ENCODE assay signal across 8 mouse cellular contexts in genomic region chr7:98103002-98103941, GRCm38 (mm10). TPM values are rescaled to one million over a fixed set of nuclear protein-coding genes. Genes with fewer than 3 reads are reported as not detected.
DNase-seq lines count a peak whose midpoint lies in the region; ATAC-seq and TF ChIP-seq lines count a peak whose summit lies in the region.

No protein-coding gene starts in this region.

- TF ChIP-seq CTCF in E14TG2a.4 (conservative IDR thresholded peaks at IDR 0.05; ENCODE audit: low read length) = peak; percentile 24; the same call in 1 of the 2 replicates
- peak; percentile 86 for TF ChIP-seq CTCF in liver, postnatal 0 days (IDR thresholded peaks at IDR 0.05; ENCODE audit: low read depth)

- peaks cover 30% of the 10 kb centered on the region for H3K27me3 ChIP-seq in E14TG2a.4 (ENCODE audit: insufficient read depth, low read length)
- H3K27me3 ChIP-seq in forebrain, embryonic 15.5 days = no peaks in the 10 kb centered on the region
- H3K27me3 ChIP-seq in liver, postnatal 0 days (ENCODE audit: insufficient read depth, low read length) = no peaks in the 10 kb centered on the region
- no peaks in the 10 kb centered on the region for H3K27me3 ChIP-seq in neural tube, embryonic 15.5 days (replicated peaks)

- H3K4me2 ChIP-seq in forebrain, embryonic 15.5 days (replicated peaks) = peak overlapping the region; percentile 52
- peak overlapping the region; percentile 72 for H3K4me2 ChIP-seq in liver, postnatal 0 days (ENCODE audit: low read depth, low read length)
- peak overlapping the region; percentile 57 for H3K4me2 ChIP-seq in neural tube, embryonic 15.5 days

- H3K36me3 ChIP-seq in E14TG2a.4 (ENCODE audit: insufficient read depth, low read length) = no peaks in the 10 kb centered on the region
- no peaks in the 10 kb centered on the region for H3K36me3 ChIP-seq in forebrain, embryonic 15.5 days
- H3K36me3 ChIP-seq in liver, postnatal 0 days (replicated peaks; ENCODE audit: insufficient read depth, low read length) = 0 out of 2 replicates have a peak, but pooled peaks cover 4% of the 10 kb centered on the region
- H3K36me3 ChIP-seq in neural tube, embryonic 15.5 days = no peaks in the 10 kb centered on the region

- DNase-seq in cerebellum, adult 11-12 months = peak; percentile 82
- DNase-seq in heart, postnatal 25 days (ENCODE audit: low spot score) = peak; percentile 36
- peak; percentile 90 for DNase-seq in layer of hippocampus, adult 11-12 months (ENCODE audit: low spot score)
- peak; percentile 89 for DNase-seq in liver, postnatal 0 days
- DNase-seq in testis, postnatal 14 days (ENCODE audit: low spot score) = peak; percentile 65

- intact Hi-C loops in heart, postnatal 25 days (cut with DNase I) = loop anchor here (1.0 to 5.0 kb wide), 2 partner anchors 17 to 361 kb away; no protein-coding TSS in a partner anchor

- H3K9me3 ChIP-seq in E14TG2a.4 (ENCODE audit: low read length) = no peaks in the 10 kb centered on the region
- no peaks in the 10 kb centered on the region for H3K9me3 ChIP-seq in forebrain, embryonic 15.5 days
- H3K9me3 ChIP-seq in liver, postnatal 0 days (ENCODE audit: low read length) = no peaks in the 10 kb centered on the region
- no peaks in the 10 kb centered on the region for H3K9me3 ChIP-seq in neural tube, embryonic 15.5 days (replicated peaks)

- peak overlapping the region; percentile 54 for H3K9ac ChIP-seq in forebrain, embryonic 15.5 days (replicated peaks)
- peak overlapping the region; percentile 54 for H3K9ac ChIP-seq in liver, postnatal 0 days (replicated peaks)
- H3K9ac ChIP-seq in neural tube, embryonic 15.5 days (replicated peaks) = peak overlapping the region; percentile 51

- WGBS in forebrain, embryonic 15.5 days = 13% methylated on average over 26 of the region's 26 CpGs
- 11% methylated on average over 26 of the region's 26 CpGs for WGBS in liver, postnatal 0 days (ENCODE audit: insufficient replicate concordance)
- WGBS in neural tube, embryonic 15.5 days = 13% methylated on average over 26 of the region's 26 CpGs

- no peak overlapping the region for H3K4me3 ChIP-seq in E14TG2a.4 (replicated peaks; ENCODE audit: low read length)
- peak overlapping the region; percentile 32 for H3K4me3 ChIP-seq in forebrain, embryonic 15.5 days
- peak overlapping the region; percentile 34 for H3K4me3 ChIP-seq in liver, postnatal 0 days (ENCODE audit: low read depth, low read length)
- H3K4me3 ChIP-seq in neural tube, embryonic 15.5 days (replicated peaks) = peak overlapping the region; percentile 28

- peak; percentile 80 for ATAC-seq in forebrain, embryonic 15.5 days (replicated peaks)
- peak; percentile 37 for ATAC-seq in liver, postnatal 0 days
- ATAC-seq in neural tube, embryonic 15.5 days (ENCODE audit: low FRiP score) = peak; percentile 64

- peaks cover 32% of the 10 kb centered on the region for H3K4me1 ChIP-seq in E14TG2a.4 (replicated peaks; ENCODE audit: low read depth, low read length)
- H3K4me1 ChIP-seq in forebrain, embryonic 15.5 days = peaks cover 11% of the 10 kb centered on the region
- H3K4me1 ChIP-seq in liver, postnatal 0 days (ENCODE audit: insufficient read depth) = peaks cover 24% of the 10 kb centered on the region
- H3K4me1 ChIP-seq in neural tube, embryonic 15.5 days = peaks cover 15% of the 10 kb centered on the region

- no peak for TF ChIP-seq EP300 in liver, postnatal 0 days (IDR thresholded peaks at IDR 0.05; ENCODE audit: low read depth)

- H3K27ac ChIP-seq in forebrain, embryonic 15.5 days (replicated peaks) = peak overlapping the region; percentile 51; the same call in 1 of the 2 replicates
- H3K27ac ChIP-seq in liver, postnatal 0 days (ENCODE audit: low read depth) = peak overlapping the region; percentile 89
- peak overlapping the region; percentile 79 for H3K27ac ChIP-seq in neural tube, embryonic 15.5 days (replicated peaks)

RNA-seq across cellular contexts. Expression of gene Myo7a, which starts 16.1 kb away (rescaled TPM):
- polyA plus RNA-seq in forebrain, embryonic 15.5 days (2015; fragmentation: Nextera tagmentation; extraction: Ambion mirVana) = 15.8 and 15.9 TPM in 2 replicates
- 1 to 10 TPM; 4.2 to 5.4 TPM for total RNA-seq in heart, postnatal 25 days (2021)
- polyA plus RNA-seq in liver, postnatal 0 days (2015; fragmentation: Nextera tagmentation; extraction: Ambion mirVana) = 6.5 and 7.6 TPM in 2 replicates
- polyA plus RNA-seq in neural tube, embryonic 15.5 days (2015; fragmentation: Nextera tagmentation; extraction: Ambion mirVana) = 14.4 and 16.0 TPM in 2 replicates

RNA-seq across cellular contexts. Expression of gene Omp, which starts 42.0 kb away (rescaled TPM):
- polyA plus RNA-seq in forebrain, embryonic 15.5 days (2015; fragmentation: Nextera tagmentation; extraction: Ambion mirVana) = 0.46 and 0.47 TPM in 2 replicates
- total RNA-seq in heart, postnatal 25 days (2021) = under 1 TPM in 1 of 2 experiments, not detected in 1; 0.11 TPM
- polyA plus RNA-seq in liver, postnatal 0 days (2015; fragmentation: Nextera tagmentation; extraction: Ambion mirVana) = 0.23 and 0.27 TPM in 2 replicates
- 0.81 and 0.91 TPM in 2 replicates for polyA plus RNA-seq in neural tube, embryonic 15.5 days (2015; fragmentation: Nextera tagmentation; extraction: Ambion mirVana)

Comparison
In these comparisons a context has a peak if more than half of its experiments do, and no peak if none do; other contexts are left out.
1. DNase-seq: peak in every context shown above with its lines; median percentile 90 in layer of hippocampus, adult 11-12 months; 89 in liver, postnatal 0 days; 82 in cerebellum, adult 11-12 months; 65 in testis, postnatal 14 days; 36 in heart, postnatal 25 days.